Comparison of ENCODE assay signal across 8 mouse cellular contexts in the genomic region with DNA sequence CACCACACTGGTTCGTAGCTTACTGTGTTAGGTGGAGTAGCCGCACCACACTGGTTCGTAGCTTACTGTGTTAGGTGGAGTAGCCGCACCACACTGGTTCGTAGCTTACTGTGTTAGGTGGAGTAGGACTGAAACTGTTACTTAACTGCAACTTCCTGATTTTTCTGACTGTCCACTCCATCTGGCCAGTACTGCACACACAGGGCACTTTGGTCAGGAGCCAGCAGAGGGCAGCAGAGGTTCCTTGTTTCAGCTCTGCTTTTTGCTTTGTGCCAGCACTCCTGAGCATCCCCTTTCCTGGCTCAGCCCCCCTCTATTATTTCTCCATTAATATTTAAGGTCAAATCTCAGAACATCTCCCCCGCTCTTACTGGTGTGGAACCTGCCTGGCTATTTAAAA.
DNase-seq lines count a peak whose midpoint lies in the region; ATAC-seq and TF ChIP-seq lines count a peak whose summit lies in the region.
"Had no signal": no experiment of that assay in that cellular context is flagged by ENCODE, and none has a peak within 500 bp of the region (broad histone marks: within the 10 kb centered on the region; RNA-seq: fewer than 3 reads in every experiment).

No protein-coding gene starts in this region.

- H3K9me3 ChIP-seq in kidney, embryonic 14.5 days (ENCODE audit: control insufficient read depth, low read length) = no peaks in the 10 kb centered on the region
- no peaks in the 10 kb centered on the region for H3K9me3 ChIP-seq in limb, embryonic 12.5 days
- H3K9me3 ChIP-seq in midbrain, postnatal 0 days (ENCODE audit: low read length) = no peaks in the 10 kb centered on the region

- H3K4me2 ChIP-seq in kidney, embryonic 14.5 days (replicated peaks; ENCODE audit: low read depth, low read length) = no peak overlapping the region
- no peak overlapping the region for H3K4me2 ChIP-seq in limb, embryonic 12.5 days
- H3K4me2 ChIP-seq in midbrain, postnatal 0 days (ENCODE audit: low read depth, low read length, poor library complexity, severe bottlenecking) = no peak overlapping the region

- no peaks in the 10 kb centered on the region for H3K4me1 ChIP-seq in kidney, embryonic 14.5 days (ENCODE audit: control insufficient read depth, insufficient read depth, low read length)
- no peaks in the 10 kb centered on the region for H3K4me1 ChIP-seq in limb, embryonic 12.5 days (replicated peaks)
- no peaks in the 10 kb centered on the region for H3K4me1 ChIP-seq in midbrain, postnatal 0 days (ENCODE audit: insufficient read depth, low read length)

- WGBS in kidney, embryonic 14.5 days = 82% methylated on average over 6 of the region's 6 CpGs
- 79% methylated on average over 6 of the region's 6 CpGs for WGBS in limb, embryonic 12.5 days
- WGBS in midbrain, postnatal 0 days = 81% methylated on average over 6 of the region's 6 CpGs

- H3K36me3 ChIP-seq in kidney, embryonic 14.5 days (ENCODE audit: control insufficient read depth, insufficient read depth, low read length) = no peaks in the 10 kb centered on the region
- no peaks in the 10 kb centered on the region for H3K36me3 ChIP-seq in limb, embryonic 12.5 days
- no peaks in the 10 kb centered on the region for H3K36me3 ChIP-seq in midbrain, postnatal 0 days (ENCODE audit: insufficient read depth, low read length)

- no peak overlapping the region for H3K27ac ChIP-seq in kidney, embryonic 14.5 days (ENCODE audit: low read depth, low read length)
- H3K27ac ChIP-seq in limb, embryonic 12.5 days = no peak overlapping the region
- H3K27ac ChIP-seq in midbrain, postnatal 0 days (ENCODE audit: low read depth, low read length) = no peak overlapping the region

- ATAC-seq in granulocyte monocyte progenitor cell, adult 5-6 weeks (replicated peaks; ENCODE audit: poor library complexity, severe bottlenecking) = peak; percentile 100
- peak; percentile 80 for ATAC-seq in kidney, embryonic 14.5 days (ENCODE audit: low FRiP score, low TSS enrichment)
- peak; percentile 78 for ATAC-seq in limb, embryonic 12.5 days (ENCODE audit: insufficient number of reproducible peaks, insufficient read depth, low FRiP score, low TSS enrichment, low read depth)
- ATAC-seq in midbrain, postnatal 0 days (ENCODE audit: low FRiP score) = peak; percentile 82

- H3K4me3 ChIP-seq in kidney, embryonic 14.5 days (ENCODE audit: low read length) = no peak overlapping the region
- no peak overlapping the region for H3K4me3 ChIP-seq in limb, embryonic 12.5 days (replicated peaks)
- no peak overlapping the region for H3K4me3 ChIP-seq in midbrain, postnatal 0 days (ENCODE audit: low read depth, low read length)
- H3K4me3 ChIP-seq: myocyte had no signal

- TF ChIP-seq CTCF in midbrain, postnatal 0 days (IDR thresholded peaks at IDR 0.05) = peak; percentile 72

- DNase-seq in adrenal gland, postnatal 10 days = peak; percentile 86
- DNase-seq in embryo, embryonic 11 days = peak; percentile 79
- DNase-seq in midbrain, postnatal 0 days (ENCODE audit: low spot score) = peak; percentile 67
- DNase-seq in spleen, postnatal 14 days (ENCODE audit: low spot score in 2 of 2) = peak; percentile 27 to 51

- H3K9ac ChIP-seq in kidney, embryonic 14.5 days (ENCODE audit: low read depth, low read length) = no peak overlapping the region
- H3K9ac ChIP-seq in limb, embryonic 12.5 days (replicated peaks) = no peak overlapping the region
- no peak overlapping the region for H3K9ac ChIP-seq in midbrain, postnatal 0 days (replicated peaks; ENCODE audit: low read length, poor library complexity, severe bottlenecking)

- H3K27me3 ChIP-seq in kidney, embryonic 14.5 days (ENCODE audit: control insufficient read depth, insufficient read depth, low read length) = no peaks in the 10 kb centered on the region
- H3K27me3 ChIP-seq in limb, embryonic 12.5 days = no peaks in the 10 kb centered on the region
- H3K27me3 ChIP-seq in midbrain, postnatal 0 days (ENCODE audit: insufficient read depth, low read length) = no peaks in the 10 kb centered on the region
